Mouse (Mus musculus): ENCODE results near the gene Aifm2.
A peak's percentile ranks its signal among the peaks of the same experiment; 100 is the strongest.

The Aifm2 gene

DNA sequence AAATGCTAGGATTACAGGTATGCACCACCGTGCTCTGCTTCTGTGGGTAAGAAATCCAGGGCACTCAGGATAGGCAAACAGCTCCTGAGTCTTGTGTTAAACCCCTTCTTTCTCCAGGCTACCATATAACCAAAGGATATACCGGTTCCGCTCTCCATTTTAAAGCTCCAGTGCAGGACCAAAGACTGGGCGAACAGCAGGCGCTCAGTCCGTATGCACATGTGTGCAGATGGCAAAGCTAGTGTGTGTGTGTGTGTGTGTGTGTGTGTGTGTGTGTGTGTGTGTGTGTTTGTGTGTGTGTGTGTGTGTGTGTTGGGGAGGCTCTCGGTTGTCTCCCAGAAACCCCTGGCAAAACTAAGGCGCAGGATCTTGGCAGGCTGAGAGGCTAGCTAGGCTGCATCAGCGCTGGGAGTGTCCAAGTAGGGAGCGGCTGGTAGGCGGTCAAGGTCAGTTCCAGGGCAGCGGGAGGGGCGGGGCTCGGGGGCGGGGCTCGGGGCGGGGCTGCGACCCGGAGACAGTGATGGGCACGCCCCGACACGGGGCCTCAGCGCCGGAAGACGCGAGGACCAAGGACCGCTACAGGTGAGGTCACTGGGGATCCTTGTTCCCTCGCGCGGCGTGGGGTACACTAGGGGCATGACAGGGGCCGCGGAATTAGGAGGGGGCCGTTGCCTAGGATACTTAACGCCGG lies at the start of gene Aifm2:
Aifm2 (plus strand) TSS at position 493 of the 691 bp plus-strand sequence.
- DNase-seq: peak; percentile 79 to 85

DNA sequence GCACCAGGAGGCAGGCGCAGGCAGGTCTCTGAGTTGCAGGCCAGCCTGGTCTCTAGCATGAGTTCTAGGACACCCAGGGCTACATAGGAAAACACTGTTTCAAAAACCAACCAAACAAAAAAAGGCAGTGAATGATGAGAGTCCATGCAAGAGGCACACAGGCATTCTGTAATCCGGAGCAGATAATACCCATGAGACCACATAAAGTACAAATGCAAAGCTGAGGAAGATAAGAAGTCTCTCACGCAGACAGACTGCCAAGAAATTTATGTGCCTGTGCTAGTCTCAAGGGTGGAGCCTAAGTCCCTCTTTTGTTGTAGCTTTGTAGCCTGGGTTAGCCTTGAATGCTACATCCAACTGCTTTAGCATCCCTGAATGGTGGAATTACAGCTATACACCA lies 49.4 kb upstream of the Aifm2 start:
- no peak for DNase-seq

DNA sequence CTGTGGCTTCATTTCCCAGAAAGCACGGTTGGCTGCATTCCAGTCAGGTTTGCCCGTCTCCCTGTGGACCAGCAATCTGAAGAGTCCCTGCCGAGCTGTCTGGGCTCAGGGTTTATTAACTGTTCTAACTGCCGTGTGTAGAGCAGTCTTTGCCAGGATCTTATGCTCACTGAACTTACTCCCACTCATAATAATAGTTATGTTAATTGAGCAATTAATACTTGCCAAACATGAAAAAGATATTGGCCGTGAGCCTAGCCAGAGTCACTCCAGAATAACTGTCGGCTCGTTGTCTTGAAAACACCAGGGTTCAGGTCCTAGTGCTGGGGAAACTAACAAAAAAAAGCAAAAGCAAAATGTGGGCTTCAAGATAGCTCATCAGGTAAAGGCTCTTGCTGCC lies 45.8 kb upstream of the Aifm2 start:
- no peak for DNase-seq

DNA sequence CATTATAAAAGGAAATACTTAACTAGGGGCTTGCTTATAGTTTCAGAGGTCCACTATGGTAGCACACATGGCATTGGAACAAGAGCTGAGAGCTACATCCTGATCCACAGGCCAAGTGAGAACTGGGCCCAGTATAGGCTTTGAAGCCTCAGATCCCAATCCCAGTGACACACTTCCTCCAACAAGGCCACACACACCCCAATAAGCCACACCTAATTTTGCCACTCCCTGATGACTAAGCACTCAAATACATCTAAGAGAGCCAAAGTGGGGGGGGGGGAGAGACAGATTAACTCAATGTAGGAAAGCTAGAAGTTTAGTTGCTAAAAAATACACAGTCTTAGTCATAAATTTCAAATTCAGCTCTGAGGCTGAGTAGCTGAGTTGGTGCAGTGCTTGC lies 45.2 kb upstream of the Aifm2 start:
- DNase-seq: no peak

DNA sequence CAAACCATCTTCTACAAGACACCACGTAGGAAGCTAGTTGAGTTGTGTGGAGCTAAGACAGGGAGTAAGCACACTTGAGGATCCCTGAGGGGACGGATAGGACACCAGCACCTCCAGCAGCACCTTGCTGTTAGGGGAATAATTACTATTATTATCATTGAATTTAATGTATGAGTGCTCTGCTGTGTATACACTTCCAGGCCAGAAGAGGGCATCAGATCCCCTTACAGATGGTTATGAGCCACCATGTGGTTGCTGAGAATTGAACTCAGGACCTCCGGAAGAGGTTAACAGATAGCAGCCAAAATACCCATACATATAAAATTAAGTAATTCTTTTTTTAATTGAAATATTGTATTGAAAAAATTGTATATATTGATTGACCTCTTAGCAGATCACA lies 44.3 kb upstream of the Aifm2 start:
- no peak for DNase-seq

DNA sequence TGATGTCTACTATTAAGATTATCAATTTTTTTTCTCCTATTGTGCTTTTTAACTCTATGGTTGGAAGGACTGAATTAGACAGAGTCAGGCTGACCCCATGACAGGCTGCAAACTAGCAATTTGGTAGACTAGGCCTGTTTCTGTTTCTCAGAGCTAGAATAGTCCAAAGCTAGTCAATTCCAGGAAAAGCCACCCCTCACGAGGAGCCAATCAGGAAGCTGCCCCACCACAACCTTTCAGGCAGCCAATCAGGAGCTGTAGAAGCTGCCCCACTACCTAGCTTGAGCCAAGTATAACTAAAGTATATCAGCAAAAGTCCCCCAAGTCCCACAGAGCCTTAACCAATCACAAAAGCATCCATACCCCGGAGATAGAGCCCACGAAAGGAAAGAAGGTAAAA lies 39.1 kb upstream of the Aifm2 start:
- DNase-seq: no peak

DNA sequence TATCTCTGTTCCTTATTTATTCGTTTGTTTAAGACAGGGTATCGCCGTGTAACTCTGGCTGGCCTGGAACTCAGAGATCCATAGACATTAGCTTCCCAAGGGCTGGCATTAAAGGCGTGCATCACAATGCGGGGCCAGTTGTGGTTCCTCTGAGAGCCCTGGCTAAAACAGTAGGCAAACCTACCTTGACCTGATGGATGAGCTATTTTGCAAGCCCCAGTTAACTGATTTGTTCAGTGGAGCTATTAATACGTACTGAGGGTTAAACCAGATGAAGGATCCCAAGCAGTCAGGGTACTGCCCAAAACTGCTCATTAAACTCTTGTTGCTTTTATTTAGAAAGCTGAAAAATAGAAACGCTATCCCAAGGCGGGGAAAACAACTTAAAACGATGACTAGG lies 35.5 kb upstream of the Aifm2 start:
- DNase-seq: no peak

DNA sequence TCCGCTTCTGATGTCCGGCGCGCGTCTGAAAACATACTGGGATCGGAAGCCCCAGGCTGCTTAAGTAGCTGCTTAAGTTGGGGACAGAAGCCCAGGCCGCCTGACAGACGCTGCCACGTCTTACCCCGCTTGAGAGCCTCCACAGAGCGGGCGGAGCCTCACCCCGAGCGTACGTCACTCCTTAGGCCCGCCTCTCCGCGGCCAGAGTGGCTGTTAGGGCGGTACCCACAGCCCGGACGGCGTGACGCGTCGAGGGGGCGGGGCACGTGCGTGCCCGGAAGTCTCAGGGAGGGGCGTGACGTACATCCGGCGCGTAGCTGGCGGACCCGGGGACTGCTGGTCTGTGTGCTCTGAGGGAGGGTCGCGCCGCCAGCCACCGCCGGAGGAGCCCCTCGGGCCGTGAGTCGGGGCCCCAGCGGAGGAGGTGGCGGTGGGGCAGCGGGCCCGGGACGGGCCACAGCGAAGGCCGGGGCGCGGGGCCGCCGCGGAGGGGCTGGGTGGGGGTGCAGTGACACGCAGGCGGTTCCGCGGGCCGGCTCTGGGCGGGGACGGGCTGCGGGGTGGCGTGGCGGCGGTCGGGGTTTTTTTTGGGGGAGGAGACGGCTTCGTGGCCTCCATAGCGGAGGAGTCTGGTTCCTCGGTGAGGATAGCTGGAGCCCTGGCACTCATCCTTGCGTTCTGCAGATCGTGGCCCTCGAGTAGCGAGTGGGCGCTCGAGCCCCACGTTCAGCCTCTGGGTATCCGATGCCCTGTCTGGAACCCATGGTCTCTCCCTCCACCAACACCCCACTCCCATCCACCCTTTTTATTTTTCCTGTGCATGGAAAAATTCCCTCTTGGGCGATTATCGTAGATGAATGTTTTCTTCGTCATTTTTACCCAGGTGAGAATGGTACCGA lies 34.8 kb upstream of the Aifm2 start, which contains the start of gene Sar1a:
Sar1a (plus strand) TSS at position 285 of the 899 bp plus-strand sequence.
- peak; percentile 98 for DNase-seq

DNA sequence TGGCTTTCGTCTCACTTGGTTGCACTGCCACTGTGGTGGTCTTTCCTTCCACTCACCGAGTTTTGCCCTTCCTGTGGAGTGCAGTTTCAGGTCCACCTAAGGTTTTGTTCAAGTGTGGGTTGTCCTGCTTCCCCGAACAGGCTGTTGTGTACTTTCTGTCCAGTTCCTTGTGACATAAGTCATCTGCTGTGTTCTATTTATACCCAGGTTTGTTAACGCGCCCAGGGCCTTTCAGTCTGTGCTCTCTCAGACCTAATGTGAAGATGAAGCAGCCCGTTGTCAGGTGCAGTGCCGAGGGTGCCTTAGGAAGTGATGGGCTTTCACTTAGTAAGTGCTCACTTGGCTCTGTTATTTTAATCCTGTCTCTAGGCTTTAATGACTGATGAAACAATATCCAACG lies 25.7 kb upstream of the Aifm2 start:
- DNase-seq: no peak

DNA sequence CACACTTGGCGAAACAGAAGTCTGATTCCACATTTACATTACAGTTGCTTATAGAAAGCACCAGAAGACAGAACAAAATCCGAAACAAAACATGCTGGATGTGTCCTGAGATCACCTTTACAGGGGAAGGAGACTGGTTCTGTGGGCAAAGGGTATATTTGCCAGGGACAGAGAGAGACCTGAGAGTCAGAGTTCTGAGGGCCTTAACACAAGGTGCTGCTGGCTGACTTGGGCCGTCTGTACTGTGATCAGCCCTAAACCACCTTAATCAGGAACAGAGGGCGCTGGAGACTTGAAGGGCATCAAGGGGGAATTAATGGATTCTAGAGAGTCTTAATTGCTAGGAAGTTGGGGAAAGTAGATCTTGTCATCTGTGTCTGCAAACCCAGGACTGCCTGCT lies 21.5 kb upstream of the Aifm2 start:
- DNase-seq: no peak

DNA sequence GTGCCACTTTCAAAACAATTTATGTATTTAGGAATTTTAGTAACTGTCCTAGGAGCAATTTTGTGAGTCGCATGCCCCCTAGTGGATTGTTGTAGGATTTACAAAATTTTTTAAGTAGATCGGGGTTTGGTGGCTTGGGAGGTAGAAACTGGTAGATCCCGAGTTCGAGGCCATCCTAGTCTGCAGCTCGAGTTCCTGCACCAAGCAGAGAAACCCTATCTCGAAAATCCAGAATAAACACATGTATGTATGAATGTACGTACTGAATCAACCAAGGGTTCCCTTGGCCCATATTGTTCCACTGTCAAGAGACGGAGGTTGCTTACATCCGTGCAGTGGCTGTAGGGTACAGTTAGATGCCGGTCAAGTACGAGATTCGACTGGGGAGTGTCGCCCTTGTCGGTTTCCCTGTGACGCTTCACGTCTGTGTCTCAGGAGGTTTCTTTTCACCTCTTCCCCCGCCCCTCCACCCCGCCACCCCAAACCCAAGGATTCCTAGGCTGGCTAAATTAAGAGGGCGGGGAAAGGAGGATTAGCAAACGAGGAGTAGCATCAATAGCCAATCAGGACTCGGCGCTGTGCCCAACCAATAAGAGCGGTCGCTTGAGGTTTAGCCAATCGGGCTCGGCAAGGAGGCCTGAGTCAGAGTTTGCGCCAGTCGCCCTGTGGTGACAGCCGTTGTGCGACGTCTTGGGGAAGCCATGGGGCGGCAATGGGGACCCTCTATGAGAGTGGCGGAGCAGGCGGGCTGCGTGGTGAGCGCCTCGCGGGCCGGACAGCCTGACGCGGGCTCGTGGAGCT lies 20.0 kb upstream of the Aifm2 start, which contains the start of gene Tysnd1:
Tysnd1 (plus strand) TSS at position 645 of the 801 bp plus-strand sequence.
- DNase-seq: peak; percentile 96 to 98

DNA sequence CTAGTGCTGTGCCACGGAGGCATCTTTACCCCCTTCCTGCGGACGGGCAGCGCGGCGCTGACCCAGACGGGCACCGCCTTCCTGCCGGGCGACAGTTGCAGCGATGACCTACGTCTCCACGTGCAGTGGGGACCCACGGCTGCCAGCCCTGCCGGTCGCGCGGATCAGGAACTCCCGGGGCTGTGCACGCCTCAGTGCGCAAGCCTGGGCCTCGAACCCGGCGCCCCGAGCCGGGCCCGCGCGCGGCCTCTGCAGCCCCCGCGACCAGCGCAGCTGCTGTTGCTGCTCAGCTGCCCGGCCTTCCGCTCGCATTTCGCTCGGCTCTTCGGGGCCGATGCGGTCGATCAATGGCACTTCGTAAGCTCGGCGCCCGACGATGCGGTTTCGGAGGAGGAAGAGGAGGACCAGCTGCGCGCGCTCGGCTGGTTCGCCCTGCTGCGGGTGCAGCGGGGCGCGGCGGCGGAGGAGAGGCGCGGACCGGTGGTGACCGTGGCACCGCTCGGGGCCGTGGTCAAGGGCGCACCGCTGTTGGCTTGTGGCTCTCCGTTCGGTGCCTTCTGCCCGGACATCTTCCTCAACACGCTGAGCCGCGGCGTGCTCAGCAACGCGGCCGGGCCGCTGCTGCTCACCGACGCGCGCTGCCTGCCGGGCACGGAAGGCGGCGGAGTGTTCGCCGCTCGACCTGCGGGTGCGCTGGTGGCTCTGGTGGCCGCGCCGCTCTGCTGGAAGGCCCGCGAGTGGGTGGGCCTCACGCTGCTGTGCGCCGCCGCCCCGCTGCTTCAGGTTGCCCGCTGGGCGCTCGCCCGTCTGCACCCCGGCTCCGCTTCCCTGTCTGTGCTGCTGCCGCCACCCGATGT lies 19.1 kb upstream of the Aifm2 start:
- DNase-seq: no peak

DNA sequence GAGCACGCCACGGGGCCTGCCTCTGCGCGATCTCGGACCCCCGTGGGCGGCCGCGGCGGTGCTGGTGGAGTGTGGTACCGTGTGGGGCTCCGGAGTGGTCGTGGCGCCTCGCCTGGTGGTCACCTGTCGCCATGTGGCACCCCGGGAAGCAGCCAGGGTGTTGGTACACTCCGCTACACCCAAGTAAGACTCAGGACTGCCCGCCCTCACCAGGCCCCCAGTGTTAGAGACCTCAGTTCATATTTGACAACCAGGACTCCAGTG lies 18.6 kb upstream of the Aifm2 start:
- no peak for DNase-seq

DNA sequence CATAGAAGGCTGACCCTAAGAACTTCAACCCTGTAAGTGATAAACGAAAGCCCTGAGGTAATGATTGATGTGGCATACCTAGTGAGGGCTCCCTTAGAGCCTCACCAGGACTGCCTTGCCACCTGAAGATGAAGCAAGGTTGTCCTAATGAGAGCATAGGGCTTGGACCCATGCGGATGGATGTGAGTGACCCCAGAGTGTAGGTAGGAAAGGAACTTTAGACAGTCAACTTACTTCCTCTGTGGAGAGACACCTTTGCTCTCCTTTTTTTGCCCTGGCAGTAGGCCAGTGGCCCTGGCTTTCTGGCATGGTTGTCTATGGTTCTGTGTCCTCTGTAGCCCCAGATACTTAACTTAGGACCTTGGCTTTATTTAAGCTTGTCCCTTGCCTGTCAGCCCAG lies 18.0 kb upstream of the Aifm2 start:
- DNase-seq: no peak

DNA sequence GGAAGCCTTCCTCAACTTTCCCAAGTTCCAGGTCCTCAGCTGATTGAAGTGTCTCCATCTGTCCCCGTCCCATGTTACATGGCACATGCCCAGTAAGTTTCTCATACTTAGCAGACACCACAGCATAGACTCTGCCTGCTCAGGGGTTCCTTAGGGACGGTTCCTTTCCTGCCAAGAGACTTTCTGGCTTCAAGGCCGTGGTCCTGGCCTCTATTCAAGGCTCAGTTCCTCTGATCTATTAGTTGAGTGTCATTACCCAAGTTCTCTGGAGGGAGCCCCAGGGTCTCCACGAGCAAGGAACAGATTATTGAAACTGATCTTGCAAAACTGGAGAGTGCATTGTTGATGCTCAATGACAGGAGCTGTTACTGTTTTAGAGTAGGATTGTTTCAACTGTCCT lies 10.4 kb upstream of the Aifm2 start:
- DNase-seq: no peak

DNA sequence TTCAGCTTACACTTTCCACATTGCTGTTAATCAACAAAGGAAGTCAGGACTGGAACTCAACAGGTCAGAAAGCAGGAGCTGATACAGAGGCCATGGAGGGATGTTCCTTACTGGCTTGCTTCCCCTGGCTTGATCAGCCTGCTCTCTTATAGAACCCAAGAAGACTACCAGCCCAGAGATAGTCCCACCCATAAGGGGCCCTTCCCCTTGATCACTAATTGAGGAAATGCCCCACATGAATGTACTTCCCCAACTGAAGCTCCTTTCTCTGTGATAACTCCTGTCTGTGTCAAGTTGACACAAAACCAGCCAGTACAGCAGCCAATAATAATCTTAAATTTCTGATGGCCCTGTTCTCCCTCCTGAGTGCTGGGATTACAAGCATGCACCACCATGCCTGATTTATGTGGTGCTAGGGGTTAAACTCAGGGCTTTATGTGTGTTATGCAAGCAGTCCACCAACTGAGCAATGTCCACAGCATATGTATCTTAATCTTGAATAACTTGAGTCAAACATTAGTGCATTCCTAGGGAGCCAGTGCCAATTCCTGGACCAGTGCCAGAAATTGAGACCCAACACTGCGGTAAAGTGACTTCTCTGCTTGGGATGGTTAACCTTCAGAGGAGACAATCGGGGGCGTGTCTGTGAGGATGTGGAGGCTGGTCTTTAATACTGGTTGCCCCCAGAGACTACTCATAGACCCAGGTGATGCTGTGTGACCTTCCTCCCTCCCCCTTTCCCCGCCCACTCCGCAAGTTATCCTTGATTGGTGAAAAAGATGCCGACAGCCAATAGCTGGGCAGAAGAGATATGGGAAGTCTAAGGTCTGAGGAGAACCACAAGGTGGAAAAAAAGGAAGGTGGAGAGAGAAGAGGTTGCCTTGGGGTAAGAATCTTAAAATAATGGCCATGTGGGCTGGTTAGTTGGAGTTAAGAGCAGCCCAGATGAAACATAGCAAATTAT lies 8.4 kb upstream of the Aifm2 start:
- no peak for DNase-seq

DNA sequence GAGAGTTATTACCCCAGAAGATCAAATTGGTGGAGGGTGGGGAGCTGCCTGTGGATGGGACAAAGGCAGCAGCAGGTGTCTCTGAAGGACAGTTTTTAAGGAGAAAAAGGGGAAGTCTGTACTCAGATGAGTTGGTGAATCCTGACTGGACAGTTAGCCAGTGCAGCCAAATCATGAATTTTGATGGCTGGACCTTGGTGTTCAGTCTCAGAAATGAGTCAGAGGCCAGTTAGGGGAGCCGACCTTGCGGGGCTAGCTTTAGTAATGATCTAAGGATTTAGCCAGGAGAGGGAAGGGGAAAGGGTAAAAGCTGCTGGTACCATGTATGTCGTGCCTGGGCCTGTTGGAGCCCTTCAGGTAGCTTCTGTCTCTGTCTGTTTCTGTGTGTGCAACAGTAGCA lies 1.5 kb upstream of the Aifm2 start:
- DNase-seq: no peak

DNA sequence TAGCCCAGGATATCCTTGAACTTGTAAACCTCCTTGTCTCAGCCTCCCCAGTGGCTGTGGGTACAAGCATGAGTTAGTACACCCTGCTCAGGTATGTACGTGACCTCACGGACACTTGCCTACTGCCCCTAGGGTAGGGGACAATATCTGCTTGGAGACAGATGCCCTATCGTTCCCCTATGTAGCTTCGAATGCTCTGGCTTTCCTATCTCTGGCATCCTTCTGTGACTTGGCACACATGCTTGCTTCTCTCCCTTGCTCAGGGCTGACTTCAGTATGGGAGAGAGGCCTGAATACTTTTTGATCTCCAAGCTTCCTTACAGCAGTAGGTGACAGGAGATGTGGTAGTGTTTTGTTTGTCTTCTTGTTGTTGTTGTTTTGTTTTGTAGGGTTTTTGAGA lies 917 bp upstream of the Aifm2 start:
- DNase-seq: no peak

DNA sequence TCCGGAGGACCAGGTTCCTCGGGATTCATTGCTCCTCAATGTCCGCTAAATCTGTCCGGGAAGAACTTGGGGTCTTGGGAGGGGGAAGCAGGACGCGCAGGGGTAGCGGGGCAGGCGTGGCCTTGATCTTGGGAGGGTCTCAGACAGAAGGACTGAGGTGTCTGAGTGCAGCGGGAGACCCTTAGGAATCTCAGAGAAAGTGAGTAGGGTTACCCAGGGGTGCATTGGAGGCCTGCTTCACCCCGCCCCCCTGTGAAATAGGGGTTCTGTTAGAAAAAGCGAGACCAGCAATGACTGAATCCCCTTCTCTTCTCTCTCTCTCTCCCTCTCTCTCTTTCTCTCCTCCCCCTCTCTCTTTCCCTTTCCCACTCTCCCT lies 387 bp downstream of the Aifm2 start:
- DNase-seq: no peak

DNA sequence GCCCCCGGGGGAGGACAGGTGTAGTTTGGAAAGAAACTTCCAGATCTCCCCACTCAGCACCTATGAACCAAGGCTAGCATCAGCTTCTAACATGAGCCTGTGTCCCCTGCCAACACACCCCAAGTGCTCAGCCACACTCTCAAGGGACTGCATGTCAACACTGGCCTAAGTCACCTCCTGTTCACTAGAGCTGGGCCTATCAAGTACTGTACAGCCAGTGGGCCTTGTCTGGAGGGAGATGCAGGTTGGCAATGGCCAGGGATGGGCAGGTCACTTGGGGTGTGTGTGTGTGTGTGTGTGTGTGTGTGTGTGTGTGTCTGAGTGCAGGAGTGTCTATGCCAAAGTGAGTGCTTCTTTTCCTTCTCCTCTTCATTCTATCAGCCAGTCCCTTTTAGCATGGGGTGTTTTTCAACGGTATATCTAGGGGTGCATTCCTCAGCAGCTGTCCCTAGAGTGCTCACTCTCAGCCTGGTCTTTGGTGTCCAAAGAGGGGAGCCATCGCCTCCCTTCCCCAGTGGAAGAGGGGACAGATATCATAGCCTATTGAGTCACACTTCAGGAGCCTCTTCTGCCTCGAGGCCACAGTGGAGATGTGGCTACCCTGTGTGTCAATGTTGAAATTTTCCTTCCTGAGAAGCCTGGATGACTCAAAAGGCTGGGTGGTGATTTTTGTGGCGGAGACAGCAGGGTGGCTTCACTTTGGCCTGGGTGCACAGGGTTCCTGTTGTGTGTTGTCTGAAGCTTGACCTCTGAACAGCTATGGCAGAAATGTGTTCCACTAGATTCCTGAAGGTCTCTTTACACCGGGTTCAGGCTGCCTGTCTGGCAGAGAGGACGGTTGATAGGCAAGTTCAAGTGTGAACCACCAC lies 1.2 kb downstream of the Aifm2 start:
- DNase-seq: peak; percentile 29 to 31
